In genomic region chr11:94208811-94209675, GRCm38 (mm10) we compare ENCODE assay signal across 8 mouse cellular contexts. TPM values are rescaled to one million over a fixed set of nuclear protein-coding genes. Genes with fewer than 3 reads are reported as not detected.
A peak's percentile ranks its signal among the peaks of the same experiment; 100 is the strongest.
DNase-seq lines count a peak whose midpoint lies in the region; ATAC-seq and TF ChIP-seq lines count a peak whose summit lies in the region.

No protein-coding gene starts in this region.

- H3K9ac ChIP-seq in heart, embryonic 13.5 days: no peak overlapping the region
- H3K9ac ChIP-seq in MEL (ENCODE audit: control insufficient read depth, low read depth, low read length, poor library complexity, severe bottlenecking): peak overlapping the region; percentile 67
- H3K9ac ChIP-seq in forebrain, postnatal 0 days: no peak overlapping the region

- TF ChIP-seq RAD21 in MEL (IDR thresholded peaks at IDR 0.05; ENCODE audit: low read depth, low read length): no peak

- peak in 1 of 2 experiments; percentile 32; a peak in 1 of 4 replicates for TF ChIP-seq EP300 in MEL (IDR thresholded peaks at IDR 0.05; ENCODE audit: low read depth in 1 of 2, low read length in 2 of 2)

- no peaks in the 10 kb centered on the region for H3K9me3 ChIP-seq in heart, embryonic 13.5 days
- no peaks in the 10 kb centered on the region for H3K9me3 ChIP-seq in MEL (replicated peaks; ENCODE audit: insufficient read depth, low read length)
- H3K9me3 ChIP-seq in forebrain, postnatal 0 days (ENCODE audit: low read length): no peaks in the 10 kb centered on the region

- H3K4me1 ChIP-seq in heart, embryonic 13.5 days: peaks cover 29% of the 10 kb centered on the region
- peaks cover 4 to 8% of the 10 kb centered on the region in 2 experiments for H3K4me1 ChIP-seq in MEL (ENCODE audit: control insufficient read depth in 1 of 2, insufficient read depth in 2 of 2, low read length in 2 of 2)
- no peaks in the 10 kb centered on the region; the same call in 1 of the 2 replicates for H3K4me1 ChIP-seq in forebrain, postnatal 0 days (ENCODE audit: insufficient read depth)

- H3K27me3 ChIP-seq in heart, embryonic 13.5 days (replicated peaks): no peaks in the 10 kb centered on the region
- H3K27me3 ChIP-seq in MEL (ENCODE audit: control insufficient read depth in 1 of 2, insufficient read depth in 2 of 2, low read length in 2 of 2): no peaks in the 10 kb centered on the region
- no peaks in the 10 kb centered on the region for H3K27me3 ChIP-seq in forebrain, postnatal 0 days (ENCODE audit: insufficient read depth, low read length)

- H3K4me2 ChIP-seq in heart, embryonic 13.5 days: peak overlapping the region; percentile 99
- H3K4me2 ChIP-seq in forebrain, postnatal 0 days (ENCODE audit: low read depth): no peak overlapping the region; the same call in 1 of the 2 replicates

- peak overlapping the region; percentile 100 for H3K27ac ChIP-seq in heart, embryonic 13.5 days (replicated peaks)
- H3K27ac ChIP-seq in MEL (ENCODE audit: control insufficient read depth, low read depth, low read length) (no peak overlapping the region), macrophage (peak overlapping the region; percentile 88)
- H3K27ac ChIP-seq in forebrain, postnatal 0 days (ENCODE audit: low read depth, low read length): peak overlapping the region; percentile 97

- H3K4me3 ChIP-seq in heart, embryonic 13.5 days: peak overlapping the region; percentile 98
- H3K4me3 ChIP-seq in MEL (ENCODE audit: control insufficient read depth in 1 of 2, insufficient read depth in 1 of 2, low read depth in 2 of 2, low read length in 2 of 2) (peak overlapping the region in 1 of 2 experiments; percentile 68; a peak in 2 of 4 replicates), macrophage (ENCODE audit: inconsistent target) (peak overlapping the region; percentile 44; the same call in 1 of the 2 replicates)
- no peak overlapping the region for H3K4me3 ChIP-seq in forebrain, postnatal 0 days (ENCODE audit: low read depth, low read length)

- H3K79me2 ChIP-seq in MEL (ENCODE audit: control insufficient read depth, insufficient read depth, low read length, poor library complexity): peaks cover 11% of the 10 kb centered on the region; the same call in 1 of the 2 replicates
- peaks cover 19% of the 10 kb centered on the region for H3K79me2 ChIP-seq in macrophage (ENCODE audit: inconsistent target)

- TF ChIP-seq POLR2A in MEL (IDR thresholded peaks at IDR 0.05; ENCODE audit: control insufficient read depth in 1 of 2, insufficient read depth in 1 of 2, low read depth in 1 of 2, low read length in 2 of 2, poor library complexity in 1 of 2): no peak

- no peak for DNase-seq in heart, adult 9 months (ENCODE audit: low spot score in 2 of 2)
- DNase-seq in MEL (ENCODE audit: low read depth, low spot score): peak; percentile 44
- peak; percentile 29 for DNase-seq in forebrain, postnatal 0 days
- DNase-seq in frontal cortex, adult 2 months (ENCODE audit: extremely low spot score in 1 of 2, low spot score in 1 of 2): no peak
- no peak for DNase-seq in spleen, postnatal 36 days (ENCODE audit: low spot score in 2 of 2)
- DNase-seq in spleen, postnatal 4 days (ENCODE audit: low spot score in 2 of 2): no peak

- WGBS in heart, embryonic 13.5 days: 41% methylated on average over 8 of the region's 8 CpGs
- WGBS in forebrain, postnatal 0 days: 38% methylated on average over 8 of the region's 8 CpGs
- 58% methylated on average over 8 of the region's 8 CpGs for WGBS in macrophage (ENCODE audit: missing documents)

- TF ChIP-seq CTCF in MEL (IDR thresholded peaks at IDR 0.05 in 2 of 3, conservative IDR thresholded peaks at IDR 0.05 in 1 of 3; ENCODE audit: control insufficient read depth in 1 of 3, insufficient read depth in 1 of 3, low read depth in 2 of 3, low read length in 3 of 3, poor library complexity in 1 of 3, severe bottlenecking in 1 of 3): no peak
- no peak for TF ChIP-seq CTCF in forebrain, postnatal 0 days (IDR thresholded peaks at IDR 0.05; ENCODE audit: low read depth)

- H3K36me3 ChIP-seq in heart, embryonic 13.5 days: peaks cover 6% of the 10 kb centered on the region
- H3K36me3 ChIP-seq in MEL (ENCODE audit: control insufficient read depth in 1 of 2, insufficient read depth in 2 of 2, low read length in 2 of 2): peaks cover 0 to 12% of the 10 kb centered on the region in 2 experiments; a peak in 2 of 4 replicates
- peaks cover 7% of the 10 kb centered on the region for H3K36me3 ChIP-seq in forebrain, postnatal 0 days (ENCODE audit: insufficient read depth)
- no peaks in the 10 kb centered on the region for H3K36me3 ChIP-seq in macrophage (ENCODE audit: inconsistent target)

- no peak for ATAC-seq in heart, embryonic 13.5 days (ENCODE audit: extremely low read depth, insufficient number of reproducible peaks, low FRiP score, low TSS enrichment)
- ATAC-seq in forebrain, postnatal 0 days: no peak

TF ChIP-seq in MEL, 35 proteins besides CTCF, POLR2A, EP300 and RAD21:
- TF ChIP-seq ZNF384 (IDR thresholded peaks at IDR 0.05; ENCODE audit: low read depth, low read length): no peak
- TF ChIP-seq CHD1 (IDR thresholded peaks at IDR 0.05; ENCODE audit: low read depth, low read length): 0 out of 2 replicates have a peak, but pooled peaks have one; percentile 13
- TF ChIP-seq ETS1 (IDR thresholded peaks at IDR 0.05; ENCODE audit: low read depth, low read length): peak; percentile 8; the same call in 1 of the 2 replicates
- no peak for TF ChIP-seq MAZ (IDR thresholded peaks at IDR 0.05; ENCODE audit: low read depth, low read length)
- no peak for TF ChIP-seq ZKSCAN1 (IDR thresholded peaks at IDR 0.05; ENCODE audit: low read depth, low read length)
- TF ChIP-seq TAL1 (IDR thresholded peaks at IDR 0.05; ENCODE audit: low read length): no peak
- 0 out of 2 replicates have a peak, but pooled peaks have one; percentile 9 for TF ChIP-seq MAX (IDR thresholded peaks at IDR 0.05; ENCODE audit: low read length)
- TF ChIP-seq ZMIZ1 (IDR thresholded peaks at IDR 0.05; ENCODE audit: low read depth, low read length): no peak
- no peak for TF ChIP-seq NELFE (IDR thresholded peaks at IDR 0.05; ENCODE audit: low read depth, low read length)
- TF ChIP-seq MYC (IDR thresholded peaks at IDR 0.05; ENCODE audit: low read depth, low read length): peak; percentile 45; the same call in 1 of the 2 replicates

RNA-seq across cellular contexts. Expression of gene Tob1, which starts 2.2 kb away (rescaled TPM):
- 26.1 and 29.9 TPM in 2 replicates for polyA plus RNA-seq in heart, embryonic 13.5 days (2015; fragmentation: Nextera tagmentation; extraction: Ambion mirVana)
- total RNA-seq in MEL (2012; rRNA removed): 2.4 and 3.4 TPM in 2 replicates
- polyA plus RNA-seq in MEL (2012; ENCODE audit: insufficient read depth in 1 of 2, insufficient read length in 2 of 2, low read depth in 1 of 2, low replicate concordance in 2 of 2, missing spikeins in 1 of 2) (1 to 10 TPM in 1 of 2 experiments, not detected in 1; 7.5 TPM), macrophage (2018) (11.5 to 13.3 TPM (median 11.7 TPM) in 3 replicates)
- total RNA-seq in forebrain, postnatal 0 days (2014; rRNA removed): 12.5 and 17.3 TPM in 2 replicates
- 27.9 and 31.6 TPM in 2 replicates for polyA plus RNA-seq in forebrain, postnatal 0 days (2015; fragmentation: Nextera tagmentation; extraction: Ambion mirVana)
- total RNA-seq in macrophage (2018; cell fraction: chromatin; rRNA removed): 10 to 100 TPM in 4 of 26 experiments, 1 to 10 TPM in 22; 2.3 to 11.6 (median 6.5) TPM
- 10 to 100 TPM in 20 of 26 experiments, 1 to 10 TPM in 6; 7.5 to 30.2 (median 12.2) TPM for total RNA-seq in macrophage (2018; cell fraction: cytosol; rRNA removed)
- 10 to 100 TPM in 18 of 26 experiments, 1 to 10 TPM in 8; 6.4 to 29.1 (median 13.5) TPM for total RNA-seq in macrophage (2018; cell fraction: nucleus; rRNA removed)
- polyA plus RNA-seq in frontal cortex, adult 2 months (2012; rRNA removed): 44.4 and 45.5 TPM in 2 replicates

RNA-seq across cellular contexts. Expression of gene Wfikkn2, which starts 36.8 kb away (rescaled TPM):
- polyA plus RNA-seq in heart, embryonic 13.5 days (2015; fragmentation: Nextera tagmentation; extraction: Ambion mirVana): 2.0 and 2.2 TPM in 2 replicates
- total RNA-seq in MEL (2012; rRNA removed): not detected in 2 replicates
- polyA plus RNA-seq in MEL (2012; ENCODE audit: insufficient read depth in 1 of 2, insufficient read length in 2 of 2, low read depth in 1 of 2, low replicate concordance in 2 of 2, missing spikeins in 1 of 2) (not detected), macrophage (2018) (not detected in 3 replicates)
- total RNA-seq in forebrain, postnatal 0 days (2014; rRNA removed): 5.9 and 6.4 TPM in 2 replicates
- 6.5 and 10.0 TPM in 2 replicates for polyA plus RNA-seq in forebrain, postnatal 0 days (2015; fragmentation: Nextera tagmentation; extraction: Ambion mirVana)
- under 1 TPM in 1 of 26 experiments, not detected in 25; 0.26 TPM for total RNA-seq in macrophage (2018; cell fraction: chromatin; rRNA removed)
- total RNA-seq in macrophage (2018; cell fraction: cytosol; rRNA removed): under 1 TPM in 3 of 26 experiments, not detected in 23; 0.03 to 0.06 (median 0.03) TPM
- total RNA-seq in macrophage (2018; cell fraction: nucleus; rRNA removed): 1 to 10 TPM in 1 of 26 experiments, under 1 TPM in 1, not detected in 24; 0.16 to 1.3 TPM
- 1.2 and 1.3 TPM in 2 replicates for polyA plus RNA-seq in frontal cortex, adult 2 months (2012; rRNA removed)

Comparison
In these comparisons a context has a peak if more than half of its experiments do, and no peak if none do; other contexts are left out.
1. DNase-seq: peak in MEL (single experiment) and forebrain, postnatal 0 days (single experiment); none in heart, adult 9 months (0 of 2), frontal cortex, adult 2 months (0 of 2), spleen, postnatal 36 days (0 of 2) and spleen, postnatal 4 days (0 of 2).